Mouse (Mus musculus): ENCODE results near the gene Baz2a.

- no peak for TF ChIP-seq CTCF (IDR thresholded peaks at IDR 0.05; ENCODE audit: control insufficient read depth, insufficient read depth, insufficient replicate concordance, low read depth, low read length)
- no peak for TF ChIP-seq POLR2A (IDR thresholded peaks at IDR 0.05; ENCODE audit: control insufficient read depth, low read depth, low read length)
Observed at GRCm38 (mm10) chr10:128143659-128144058, 52.3 kb downstream of the Baz2a start.
